Mouse (Mus musculus) spleen, adult 2 months (tissue): ENCODE data around the gene Dnmt1.

Source experiments
- CTCF ChIP-seq: fragments of 200-500 bp; IDR thresholded peaks from 2 replicates; pipeline ENCODE4 v1.5.1; 2011; ENCODE audit warnings: mild to moderate bottlenecking, inconsistent platforms; ENCODE audit not compliant: insufficient read depth, insufficient read length, insufficient replicate concordance; ENCODE audit errors: extremely low read depth
- POLR2A ChIP-seq: fragments of 200-500 bp; IDR thresholded peaks from 2 replicates; pipeline ENCODE4 v1.6.1; 2011; ENCODE audit warnings: low read depth, low read length, inconsistent platforms

DNA sequence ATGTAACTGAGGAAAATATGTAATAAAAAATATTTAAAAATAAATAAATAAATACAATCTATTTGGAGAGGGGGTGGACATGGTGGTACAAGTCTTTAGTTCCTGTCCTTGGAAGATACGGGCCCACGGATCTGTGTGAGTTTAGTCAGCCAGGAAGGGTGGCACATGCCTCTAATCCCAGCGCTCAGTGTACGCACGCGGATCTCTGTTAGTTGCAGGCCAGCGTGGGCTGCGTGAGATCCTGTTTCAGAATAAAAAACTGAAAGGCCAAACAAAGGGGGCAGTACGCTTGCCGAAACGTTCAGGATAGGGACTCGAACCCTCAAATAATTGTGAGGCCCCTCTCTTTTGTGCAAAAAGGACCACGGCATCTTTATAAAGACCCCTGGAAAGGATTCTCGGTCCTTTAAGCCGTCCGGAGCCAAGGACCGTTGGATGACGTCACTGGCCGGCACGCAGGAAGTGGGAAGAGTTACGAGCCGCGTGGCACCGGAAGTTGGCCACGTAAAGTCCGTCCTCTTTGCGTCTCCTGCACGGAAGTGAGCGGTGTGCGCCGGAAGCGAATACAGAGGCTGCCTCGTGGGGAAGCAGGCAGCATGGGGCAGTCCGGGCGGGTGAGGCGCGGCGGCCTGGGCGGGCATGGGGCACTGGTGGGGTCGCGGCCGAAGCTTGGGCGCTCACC, 71.8 kb downstream of the Dnmt1 start, which contains the start of gene Ppan:
- TF ChIP-seq CTCF = no peak
- peak; percentile 89 for TF ChIP-seq POLR2A
